Mouse (Mus musculus) mesoderm, embryonic 11.5 days (tissue): ENCODE data around the gene Tfdp2.

Experiments used
- DNase-seq: peaks from one replicate; pipeline ENCODE4 v3.0.0-alpha.2; 2012; ENCODE audit warnings: low read depth, low spot score

The Tfdp2 gene

DNA sequence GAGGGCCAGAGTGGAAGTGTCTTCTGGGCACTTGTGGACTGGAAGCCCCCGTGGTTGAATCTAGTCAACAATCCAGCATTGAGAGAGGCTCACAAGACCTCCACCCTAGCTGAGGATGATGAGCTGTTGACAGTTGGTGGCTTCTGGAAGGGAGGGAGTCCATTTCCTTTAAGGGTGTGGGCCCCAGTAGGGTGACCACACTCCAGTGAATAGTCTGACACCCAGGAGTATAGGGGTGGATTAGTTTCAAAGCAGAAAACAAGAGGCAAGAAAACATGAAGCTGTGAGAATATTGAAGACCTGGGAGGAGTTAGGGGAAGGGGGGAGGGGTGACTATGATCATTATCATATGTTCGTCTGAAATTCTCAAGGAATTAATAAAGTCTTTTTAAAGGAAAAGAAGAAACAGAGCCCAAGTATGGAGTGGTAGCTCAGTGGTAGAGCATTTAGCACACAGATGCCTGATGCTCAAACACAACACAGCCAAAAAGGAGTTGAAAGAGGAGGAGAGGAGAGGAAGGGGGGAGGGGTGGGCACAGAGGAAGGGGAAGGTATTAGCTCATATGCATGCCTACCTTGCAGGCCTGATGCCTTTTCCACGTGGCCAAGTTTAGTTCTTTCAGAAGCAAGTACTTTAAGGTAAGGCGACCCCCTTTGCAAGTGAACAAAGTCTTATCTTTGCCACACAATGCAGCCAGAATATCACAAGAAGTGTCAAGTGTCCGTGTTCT is 173.7 kb downstream of the Tfdp2 start:
- DNase-seq: no peak

DNA sequence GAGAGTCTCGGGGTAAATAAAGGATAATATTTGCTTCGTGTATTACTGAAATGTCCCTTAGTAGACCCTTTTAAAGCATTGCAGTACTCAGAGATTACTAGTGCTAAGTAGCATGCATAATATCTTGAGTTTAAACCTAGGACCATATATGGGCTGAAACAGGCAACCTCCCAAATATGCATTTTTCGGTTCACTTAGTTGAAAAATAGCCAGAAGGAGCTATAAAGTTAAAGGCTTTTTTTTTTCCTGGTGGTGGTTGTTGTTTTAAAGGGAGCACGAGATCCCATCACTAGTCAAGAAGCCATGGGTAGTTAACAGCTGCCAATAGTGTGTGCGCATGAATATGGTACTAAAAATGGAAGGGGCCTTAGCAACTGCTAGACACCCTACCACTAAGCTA is 175.0 kb downstream of the Tfdp2 start:
- no peak for DNase-seq
